Mouse (Mus musculus): ENCODE measurements around the gene Sox6. TPM values are rescaled to one million over a fixed set of nuclear protein-coding genes. Genes with fewer than 3 reads are reported as not detected.

Sox6 gene
- total RNA-seq, 1 experiment: 1.2 TPM

DNA sequence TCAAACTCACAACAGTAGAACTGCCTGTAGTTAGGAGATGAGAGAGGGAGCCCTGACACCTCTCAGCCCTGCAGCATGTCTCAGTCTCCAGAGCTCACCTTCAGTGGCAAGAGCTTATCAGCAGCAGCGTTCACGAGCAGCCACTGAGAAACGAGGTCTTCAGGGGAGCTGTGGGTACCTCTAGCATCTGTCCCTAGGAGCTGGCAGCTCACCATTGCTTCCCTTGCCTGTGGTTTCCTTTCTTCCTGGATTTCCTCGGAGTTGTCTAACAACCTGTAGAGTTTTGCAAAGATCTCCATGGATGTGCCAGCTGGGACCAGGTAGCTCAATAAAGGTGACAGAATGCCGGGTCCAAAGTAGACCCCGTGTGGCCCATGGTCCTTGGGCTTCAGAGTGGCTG, 563.4 kb downstream of the Sox6 start:
- Histone ChIP-seq H3K36me3 (ENCODE audit: control insufficient read depth, insufficient read depth, low read length, poor library complexity, severe bottlenecking) (no peaks in the 10 kb centered on the region), H3K9me3 (ENCODE audit: control insufficient read depth, insufficient read depth, low read depth, low read length) (no peaks in the 10 kb centered on the region), H3K9ac (ENCODE audit: insufficient read depth, low read depth, low read length, poor library complexity, severe bottlenecking) (no peak overlapping the region), H3K27ac (ENCODE audit: insufficient read depth, low read depth, low read length, poor library complexity, severe bottlenecking) (no peak overlapping the region), H3K4me3 (ENCODE audit: insufficient read depth in 1 of 2, low read depth in 1 of 2, low read length in 2 of 2, poor library complexity in 1 of 2, severe bottlenecking in 1 of 2) (no peak overlapping the region), H3K4me1 (ENCODE audit: control insufficient read depth in 2 of 2, insufficient read depth in 2 of 2, low read length in 2 of 2, poor library complexity in 1 of 2) (no peaks in the 10 kb centered on the region)
- TF ChIP-seq ZC3H11A (IDR thresholded peaks at IDR 0.05; ENCODE audit: borderline replicate concordance, low read depth, low read length): no peak
- TF ChIP-seq CHD2 (IDR thresholded peaks at IDR 0.05; ENCODE audit: low read depth, low read length): no peak
- TF ChIP-seq MAFK (IDR thresholded peaks at IDR 0.05; ENCODE audit: insufficient read depth, low read depth, low read length): no peak
- TF ChIP-seq ZNF384 (IDR thresholded peaks at IDR 0.05; ENCODE audit: low read depth, low read length): no peak
- TF ChIP-seq HCFC1 (IDR thresholded peaks at IDR 0.05; ENCODE audit: borderline replicate concordance, insufficient read depth, low read length): no peak
- no peak for DNase-seq (ENCODE audit: low read depth, low spot score)
- in situ Hi-C loops (cut with MboI; ENCODE audit: low sequenced_read_pairs in 2 of 2, unreplicated experiment in 2 of 2): no loop called here

DNA sequence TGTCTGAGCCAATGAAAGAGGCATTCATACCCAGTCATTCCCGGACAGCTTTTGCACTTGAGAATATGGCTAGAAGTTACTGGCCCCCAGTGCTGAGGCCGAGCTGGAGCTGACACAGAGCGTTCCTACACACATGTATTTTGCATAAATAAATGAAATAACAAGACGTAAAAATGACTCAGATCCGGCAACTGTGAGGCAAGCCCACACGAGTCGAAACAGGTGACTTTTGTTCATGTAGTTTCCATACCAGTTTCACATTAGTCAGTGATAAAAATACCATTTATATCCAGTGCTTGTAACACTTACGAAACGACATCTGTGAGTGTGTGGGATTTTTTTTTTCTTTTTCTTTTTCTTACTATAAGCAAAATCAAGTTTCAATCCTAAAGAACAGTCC, 564.5 kb downstream of the Sox6 start:
- in situ Hi-C loops (cut with MboI; ENCODE audit: low sequenced_read_pairs in 2 of 2, unreplicated experiment in 2 of 2): no loop called here
- TF ChIP-seq ZC3H11A (IDR thresholded peaks at IDR 0.05; ENCODE audit: borderline replicate concordance, low read depth, low read length): no peak
- TF ChIP-seq HCFC1 (IDR thresholded peaks at IDR 0.05; ENCODE audit: borderline replicate concordance, insufficient read depth, low read length): no peak
- TF ChIP-seq MAFK (IDR thresholded peaks at IDR 0.05; ENCODE audit: insufficient read depth, low read depth, low read length): no peak
- no peak for TF ChIP-seq ZNF384 (IDR thresholded peaks at IDR 0.05; ENCODE audit: low read depth, low read length)
- TF ChIP-seq CHD2 (IDR thresholded peaks at IDR 0.05; ENCODE audit: low read depth, low read length): no peak
- no peak for DNase-seq (ENCODE audit: low read depth, low spot score)
- no peaks in the 10 kb centered on the region for H3K9me3 ChIP-seq (ENCODE audit: control insufficient read depth, insufficient read depth, low read depth, low read length)
- no peaks in the 10 kb centered on the region for H3K4me1 ChIP-seq (ENCODE audit: control insufficient read depth in 2 of 2, insufficient read depth in 2 of 2, low read length in 2 of 2, poor library complexity in 1 of 2)
- no peak overlapping the region for H3K27ac ChIP-seq (ENCODE audit: insufficient read depth, low read depth, low read length, poor library complexity, severe bottlenecking)
- no peaks in the 10 kb centered on the region for H3K36me3 ChIP-seq (ENCODE audit: control insufficient read depth, insufficient read depth, low read length, poor library complexity, severe bottlenecking)
- H3K4me3 ChIP-seq (ENCODE audit: insufficient read depth in 1 of 2, low read depth in 1 of 2, low read length in 2 of 2, poor library complexity in 1 of 2, severe bottlenecking in 1 of 2): no peak overlapping the region
- H3K9ac ChIP-seq (ENCODE audit: insufficient read depth, low read depth, low read length, poor library complexity, severe bottlenecking): no peak overlapping the region

DNA sequence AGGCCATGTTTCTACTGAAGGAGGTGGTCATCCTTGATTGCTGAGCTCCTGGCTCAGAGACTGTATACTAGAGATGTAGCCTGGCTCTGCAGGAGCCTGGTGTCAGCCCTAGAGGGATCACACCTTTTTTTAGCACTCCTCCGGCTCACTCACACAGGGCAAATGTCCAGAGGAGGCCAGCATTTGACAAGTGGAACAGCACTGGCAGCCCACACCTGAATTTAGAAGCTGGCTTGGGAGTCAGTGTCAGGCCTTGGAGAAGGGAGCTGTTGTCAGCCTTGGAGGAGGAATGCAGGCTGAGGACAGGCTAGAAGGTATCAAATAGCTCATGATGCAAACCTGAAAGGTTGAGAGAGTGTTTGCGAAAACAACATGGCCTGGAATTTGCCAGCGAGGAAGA, 565.7 kb downstream of the Sox6 start:
- no peak overlapping the region for H3K27ac ChIP-seq (ENCODE audit: insufficient read depth, low read depth, low read length, poor library complexity, severe bottlenecking)
- no peak overlapping the region for H3K9ac ChIP-seq (ENCODE audit: insufficient read depth, low read depth, low read length, poor library complexity, severe bottlenecking)
- in situ Hi-C loops (cut with MboI; ENCODE audit: low sequenced_read_pairs in 2 of 2, unreplicated experiment in 2 of 2): no loop called here
- TF ChIP-seq MAFK (IDR thresholded peaks at IDR 0.05; ENCODE audit: insufficient read depth, low read depth, low read length): no peak
- no peak for TF ChIP-seq ZC3H11A (IDR thresholded peaks at IDR 0.05; ENCODE audit: borderline replicate concordance, low read depth, low read length)
- TF ChIP-seq ZNF384 (IDR thresholded peaks at IDR 0.05; ENCODE audit: low read depth, low read length): no peak
- no peak for TF ChIP-seq HCFC1 (IDR thresholded peaks at IDR 0.05; ENCODE audit: borderline replicate concordance, insufficient read depth, low read length)
- no peak for TF ChIP-seq CHD2 (IDR thresholded peaks at IDR 0.05; ENCODE audit: low read depth, low read length)
- no peak for DNase-seq (ENCODE audit: low read depth, low spot score)
- H3K4me1 ChIP-seq (ENCODE audit: control insufficient read depth in 2 of 2, insufficient read depth in 2 of 2, low read length in 2 of 2, poor library complexity in 1 of 2): no peaks in the 10 kb centered on the region
- H3K4me3 ChIP-seq (ENCODE audit: insufficient read depth in 1 of 2, low read depth in 1 of 2, low read length in 2 of 2, poor library complexity in 1 of 2, severe bottlenecking in 1 of 2): no peak overlapping the region
- H3K36me3 ChIP-seq (ENCODE audit: control insufficient read depth, insufficient read depth, low read length, poor library complexity, severe bottlenecking): no peaks in the 10 kb centered on the region
- H3K9me3 ChIP-seq (ENCODE audit: control insufficient read depth, insufficient read depth, low read depth, low read length): no peaks in the 10 kb centered on the region

DNA sequence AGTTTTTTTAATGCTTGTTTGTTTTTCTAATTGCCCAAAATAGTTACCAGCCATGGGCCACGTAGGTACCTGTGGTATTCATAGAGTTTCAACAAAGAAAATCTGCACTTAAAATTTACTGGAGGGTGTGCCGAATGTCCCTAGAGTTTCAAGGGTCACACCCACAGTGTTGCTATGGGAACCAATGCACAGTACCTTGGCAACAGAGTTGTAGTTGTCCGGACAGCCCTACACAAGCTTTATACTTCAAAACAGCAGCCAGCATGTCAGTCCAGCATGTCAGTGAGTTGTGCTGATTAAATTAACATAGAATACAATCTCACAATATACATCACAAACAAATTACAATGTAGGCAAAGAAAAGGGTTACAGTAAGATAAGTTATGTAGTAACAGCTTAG, 567.1 kb downstream of the Sox6 start:
- no peak for DNase-seq (ENCODE audit: low read depth, low spot score)
- Histone ChIP-seq H3K4me3 (ENCODE audit: insufficient read depth in 1 of 2, low read depth in 1 of 2, low read length in 2 of 2, poor library complexity in 1 of 2, severe bottlenecking in 1 of 2) (no peak overlapping the region), H3K27ac (ENCODE audit: insufficient read depth, low read depth, low read length, poor library complexity, severe bottlenecking) (no peak overlapping the region), H3K9ac (ENCODE audit: insufficient read depth, low read depth, low read length, poor library complexity, severe bottlenecking) (no peak overlapping the region), H3K9me3 (ENCODE audit: control insufficient read depth, insufficient read depth, low read depth, low read length) (no peaks in the 10 kb centered on the region), H3K36me3 (ENCODE audit: control insufficient read depth, insufficient read depth, low read length, poor library complexity, severe bottlenecking) (no peaks in the 10 kb centered on the region), H3K4me1 (ENCODE audit: control insufficient read depth in 2 of 2, insufficient read depth in 2 of 2, low read length in 2 of 2, poor library complexity in 1 of 2) (no peaks in the 10 kb centered on the region)
- no peak for TF ChIP-seq ZC3H11A (IDR thresholded peaks at IDR 0.05; ENCODE audit: borderline replicate concordance, low read depth, low read length)
- no peak for TF ChIP-seq ZNF384 (IDR thresholded peaks at IDR 0.05; ENCODE audit: low read depth, low read length)
- no peak for TF ChIP-seq CHD2 (IDR thresholded peaks at IDR 0.05; ENCODE audit: low read depth, low read length)
- TF ChIP-seq MAFK (IDR thresholded peaks at IDR 0.05; ENCODE audit: insufficient read depth, low read depth, low read length): no peak
- TF ChIP-seq HCFC1 (IDR thresholded peaks at IDR 0.05; ENCODE audit: borderline replicate concordance, insufficient read depth, low read length): no peak
- in situ Hi-C loops (cut with MboI; ENCODE audit: low sequenced_read_pairs in 2 of 2, unreplicated experiment in 2 of 2): no loop called here

DNA sequence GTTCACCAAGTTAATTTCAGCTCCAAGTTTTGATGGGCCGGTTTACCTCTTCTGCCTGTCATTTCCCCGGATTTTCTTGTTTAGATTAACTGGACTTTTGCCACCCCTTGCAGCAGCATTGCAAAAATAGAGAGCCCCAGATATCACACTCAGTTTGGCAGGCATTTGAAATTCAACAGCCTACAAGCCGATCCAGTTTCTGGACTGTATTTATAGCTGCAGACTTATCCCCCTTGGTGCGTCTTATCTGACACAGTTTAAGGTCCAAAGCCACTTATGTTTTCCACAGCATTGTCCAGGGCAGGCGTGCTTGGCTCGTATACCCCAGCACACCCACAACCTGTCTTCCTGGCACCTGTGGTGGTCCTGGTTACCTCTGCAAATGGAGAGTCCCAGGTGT, 571.8 kb downstream of the Sox6 start:
- in situ Hi-C loops (cut with MboI; ENCODE audit: low sequenced_read_pairs in 2 of 2, unreplicated experiment in 2 of 2): no loop called here
- TF ChIP-seq CHD2 (IDR thresholded peaks at IDR 0.05; ENCODE audit: low read depth, low read length) (no peak), MAFK (IDR thresholded peaks at IDR 0.05; ENCODE audit: insufficient read depth, low read depth, low read length) (no peak), HCFC1 (IDR thresholded peaks at IDR 0.05; ENCODE audit: borderline replicate concordance, insufficient read depth, low read length) (no peak), ZC3H11A (IDR thresholded peaks at IDR 0.05; ENCODE audit: borderline replicate concordance, low read depth, low read length) (no peak), ZNF384 (IDR thresholded peaks at IDR 0.05; ENCODE audit: low read depth, low read length) (no peak)
- no peaks in the 10 kb centered on the region for H3K4me1 ChIP-seq (ENCODE audit: control insufficient read depth in 2 of 2, insufficient read depth in 2 of 2, low read length in 2 of 2, poor library complexity in 1 of 2)
- no peak overlapping the region for H3K9ac ChIP-seq (ENCODE audit: insufficient read depth, low read depth, low read length, poor library complexity, severe bottlenecking)
- no peaks in the 10 kb centered on the region for H3K9me3 ChIP-seq (ENCODE audit: control insufficient read depth, insufficient read depth, low read depth, low read length)
- H3K27ac ChIP-seq (ENCODE audit: insufficient read depth, low read depth, low read length, poor library complexity, severe bottlenecking): no peak overlapping the region
- H3K36me3 ChIP-seq (ENCODE audit: control insufficient read depth, insufficient read depth, low read length, poor library complexity, severe bottlenecking): no peaks in the 10 kb centered on the region
- DNase-seq (ENCODE audit: low read depth, low spot score): no peak
- no peak overlapping the region for H3K4me3 ChIP-seq (ENCODE audit: insufficient read depth in 1 of 2, low read depth in 1 of 2, low read length in 2 of 2, poor library complexity in 1 of 2, severe bottlenecking in 1 of 2)
